Mouse (Mus musculus) liver, embryonic 14.5 days (tissue): ENCODE results near the gene Dck. TPM values are rescaled to one million over a fixed set of nuclear protein-coding genes. Genes with fewer than 3 reads are reported as not detected.
A peak's percentile ranks its signal among the peaks of the same experiment; 100 is the strongest.

Source experiments
- ATAC-seq: fragments of 200-750 bp; cut with Nextera tagmentation; 2 replicates; pipeline ENCODE4 v1.8.0; 2017; ENCODE audit warnings: moderate number of reproducible peaks, mild to moderate bottlenecking, moderate library complexity; ENCODE audit not compliant: insufficient read depth
- DNase-seq, 3 experiments: peaks; one replicate each; pipeline ENCODE4 v3.0.0-alpha.2; 2012 to 2013; ENCODE audit warnings: low read depth in 3 of 3, low spot score in 3 of 3
- H3K27ac ChIP-seq: fragments of 300-500 bp; sonication (generic); 2 replicates; pipeline ENCODE4 v1.5.1; 2014; ENCODE audit warnings: moderate library complexity, mild to moderate bottlenecking, control low read depth, inconsistent platforms
- H3K27me3 ChIP-seq: fragments of 300-500 bp; sonication (generic); 2 replicates; pipeline ENCODE4 v1.6.1; 2014; ENCODE audit warnings: mild to moderate bottlenecking, low read length, moderate library complexity; ENCODE audit not compliant: control insufficient read depth, insufficient read depth
- H3K36me3 ChIP-seq: fragments of 300-500 bp; sonication (generic); replicated peaks from 2 replicates; pipeline ENCODE4 v1.6.1; 2014; ENCODE audit warnings: low read depth; ENCODE audit not compliant: control insufficient read depth, insufficient read depth
- H3K4me1 ChIP-seq, 2 experiments: fragments of 200-500 bp in 1 of 2; fragments of 300-500 bp in 1 of 2; sonication (generic) in 1 of 2; replicated peaks; 2 replicates each; pipeline ENCODE4 v1.6.1; 2012 to 2014; ENCODE audit warnings: antibody characterized with exemption in 1 of 2, inconsistent platforms in 1 of 2, low read length in 1 of 2; ENCODE audit not compliant: control insufficient read depth in 2 of 2, insufficient read depth in 2 of 2
- H3K4me2 ChIP-seq: fragments of 300-500 bp; sonication (generic); 2 replicates; pipeline ENCODE4 v1.6.1; 2014; ENCODE audit warnings: low read depth, mild to moderate bottlenecking, control low read depth, moderate library complexity
- H3K4me3 ChIP-seq, 2 experiments: fragments of 200-500 bp in 1 of 2; fragments of 300-500 bp in 1 of 2; sonication (generic) in 1 of 2; 2 replicates each; pipeline ENCODE4 v1.5.1; 2012 to 2014; ENCODE audit warnings: low read depth in 2 of 2, low read length in 2 of 2, mild to moderate bottlenecking in 2 of 2, control low read depth in 1 of 2, inconsistent platforms in 1 of 2, moderate library complexity in 1 of 2; ENCODE audit not compliant: insufficient read depth in 1 of 2
- H3K9ac ChIP-seq: fragments of 300-500 bp; sonication (generic); replicated peaks from 2 replicates; pipeline ENCODE4 v1.6.1; 2014; ENCODE audit warnings: mild to moderate bottlenecking, control low read depth, moderate library complexity
- H3K9me3 ChIP-seq: fragments of 300-500 bp; sonication (generic); 2 replicates; pipeline ENCODE4 v1.6.1; 2016; ENCODE audit warnings: low read length, mixed read lengths; ENCODE audit not compliant: control insufficient read depth
- CTCF ChIP-seq: IDR thresholded peaks from 2 replicates; pipeline ENCODE4 v1.5.1; 2016; ENCODE audit warnings: antibody characterized with exemption, low read depth, control low read depth
- EP300 ChIP-seq: IDR thresholded peaks from 2 replicates; pipeline ENCODE4 v1.6.1; 2016; ENCODE audit warnings: antibody characterized with exemption, low read depth
- whole genome bisulfite sequencing: fragments of 180-500 bp; shearing (Covaris S2); extraction: QIAGEN DNeasy Blood & Tissue Kit; methylation state at CpG from one replicate; pipeline ENCODE4 v1.1.7; 2014; ENCODE audit not compliant: insufficient replicate concordance; 5-methylcytosine and 5-hydroxymethylcytosine counted together
- polyA plus RNA-seq, 2 experiments: library from polyadenylated mRNA; depleted of rRNA in 1 of 2; stranded (reverse) in 1 of 2; unstranded in 1 of 2; fragments of >200 nt; fragmentation: Nextera tagmentation in 1 of 2; extraction: Ambion mirVana in 1 of 2; gene quantifications; 2 replicates each; pipeline versions ENCODE4 v1.2.1 to v1.2.3; 2012 to 2014

The Dck gene
- polyA plus RNA-seq (2012; rRNA removed) (29.9 and 38.0 TPM in 2 replicates), polyA plus RNA-seq (2014; fragmentation: Nextera tagmentation; extraction: Ambion mirVana) (99.8 and 113 TPM in 2 replicates)

- TF ChIP-seq CTCF (0 out of 2 replicates have a peak, but pooled peaks have one; percentile 7), EP300 (0 out of 2 replicates have a peak, but pooled peaks have one; percentile 31)
- WGBS: under 1% methylated on average over 51 of the region's 51 CpGs
- Histone ChIP-seq H3K27ac (peak within 1 kb of the TSS; percentile 90), H3K36me3 (peaks cover 16% of the 10 kb centered on the region), H3K9ac (peak within 1 kb of the TSS; percentile 97), H3K27me3 (no peaks in the 10 kb centered on the region), H3K4me3 (peak within 1 kb of the TSS; percentile 78 to 97), H3K9me3 (no peaks in the 10 kb centered on the region), H3K4me1 (peaks cover 30 to 33% of the 10 kb centered on the region in 2 experiments), H3K4me2 (peak within 1 kb of the TSS; percentile 91)
- DNase-seq (peak in 2 of 3 experiments; percentile 99), ATAC-seq (peak; percentile 99)
These were observed at the start of gene Dck for GRCm38 (mm10) chr5:88764987-88765481. TSS of gene Dck (plus strand) at chr5:88764996.

GRCm38 (mm10) chr5:88716983-88717382, 47.8 kb upstream of the Dck start:
- DNase-seq (no peak), ATAC-seq (no peak)

GRCm38 (mm10) chr5:88720116-88721002, 44.4 kb upstream of the Dck start, which contains the start of gene Mob1b:
TSS of gene Mob1b (plus strand) at chr5:88720855.
- peak; percentile 84 for ATAC-seq
- peak within 1 kb of the TSS; percentile 81 to 99 for H3K4me3 ChIP-seq
- no peaks in the 10 kb centered on the region; the same call in 1 of the 2 replicates for H3K36me3 ChIP-seq
- TF ChIP-seq EP300 (peak; percentile 71), CTCF (no peak)
- peak within 1 kb of the TSS; percentile 91 for H3K27ac ChIP-seq
- peaks cover 30 to 33% of the 10 kb centered on the region in 2 experiments for H3K4me1 ChIP-seq
- peak; percentile 87 to 90 (median 87) for DNase-seq
- H3K9me3 ChIP-seq: no peaks in the 10 kb centered on the region
- H3K27me3 ChIP-seq: no peaks in the 10 kb centered on the region
- WGBS: under 1% methylated on average over 54 of the region's 54 CpGs
- H3K9ac ChIP-seq: peak within 1 kb of the TSS; percentile 99
- H3K4me2 ChIP-seq: peak within 1 kb of the TSS; percentile 94

More at GRCm38 (mm10) chr5:88716983-88717382, 47.8 kb upstream of the Dck start:
- Histone ChIP-seq H3K36me3 (no peaks in the 10 kb centered on the region), H3K9ac (no peak overlapping the region), H3K9me3 (no peaks in the 10 kb centered on the region), H3K27me3 (no peaks in the 10 kb centered on the region), H3K27ac (no peak overlapping the region), H3K4me2 (no peak overlapping the region), H3K4me1 (peaks cover 4 to 5% of the 10 kb centered on the region in 2 experiments), H3K4me3 (no peak overlapping the region)
- WGBS: 46% methylated on average over 2 of the region's 2 CpGs
- TF ChIP-seq CTCF (no peak), EP300 (no peak)

- Histone ChIP-seq H3K27me3 (no peaks in the 10 kb centered on the region), H3K36me3 (peaks cover 2% of the 10 kb centered on the region; the same call in 1 of the 2 replicates), H3K27ac (peak overlapping the region; percentile 91), H3K9ac (peak overlapping the region; percentile 99), H3K4me3 (peak overlapping the region; percentile 81 to 99), H3K4me1 (peaks cover 35 to 36% of the 10 kb centered on the region in 2 experiments), H3K9me3 (no peaks in the 10 kb centered on the region), H3K4me2 (peak overlapping the region; percentile 77)
- DNase-seq (no peak), ATAC-seq (peak; percentile 38)
- under 1% methylated on average over 38 of the region's 38 CpGs for WGBS
- no peak for TF ChIP-seq CTCF
- TF ChIP-seq EP300: no peak
These were observed 43.8 kb upstream of the Dck start for GRCm38 (mm10) chr5:88721003-88721475.
